Mouse (Mus musculus) brain, embryonic 14.5 days (tissue): ENCODE measurements around the gene Zfp760.

Source experiments
- CTCF ChIP-seq: fragments of 200-500 bp; IDR thresholded peaks from 2 replicates; pipeline ENCODE4 v1.5.1; 2012; ENCODE audit warnings: inconsistent platforms, mild to moderate bottlenecking, moderate library complexity, borderline replicate concordance; ENCODE audit not compliant: insufficient read depth, insufficient read length; ENCODE audit errors: extremely low read depth
- POLR2A ChIP-seq: fragments of 200-500 bp; IDR thresholded peaks from 2 replicates; pipeline ENCODE4 v1.6.1; 2012; ENCODE audit warnings: mild to moderate bottlenecking, inconsistent platforms, borderline replicate concordance; ENCODE audit not compliant: poor library complexity, insufficient read depth, insufficient read length, severe bottlenecking; ENCODE audit errors: extremely low read depth

- TF ChIP-seq CTCF (no peak), POLR2A (no peak)
Observed at GRCm38 (mm10) chr17:21753342-21754208, 46.0 kb downstream of the Zfp760 start.
